ENCODE assay signal across 8 mouse cellular contexts in the genomic region with DNA sequence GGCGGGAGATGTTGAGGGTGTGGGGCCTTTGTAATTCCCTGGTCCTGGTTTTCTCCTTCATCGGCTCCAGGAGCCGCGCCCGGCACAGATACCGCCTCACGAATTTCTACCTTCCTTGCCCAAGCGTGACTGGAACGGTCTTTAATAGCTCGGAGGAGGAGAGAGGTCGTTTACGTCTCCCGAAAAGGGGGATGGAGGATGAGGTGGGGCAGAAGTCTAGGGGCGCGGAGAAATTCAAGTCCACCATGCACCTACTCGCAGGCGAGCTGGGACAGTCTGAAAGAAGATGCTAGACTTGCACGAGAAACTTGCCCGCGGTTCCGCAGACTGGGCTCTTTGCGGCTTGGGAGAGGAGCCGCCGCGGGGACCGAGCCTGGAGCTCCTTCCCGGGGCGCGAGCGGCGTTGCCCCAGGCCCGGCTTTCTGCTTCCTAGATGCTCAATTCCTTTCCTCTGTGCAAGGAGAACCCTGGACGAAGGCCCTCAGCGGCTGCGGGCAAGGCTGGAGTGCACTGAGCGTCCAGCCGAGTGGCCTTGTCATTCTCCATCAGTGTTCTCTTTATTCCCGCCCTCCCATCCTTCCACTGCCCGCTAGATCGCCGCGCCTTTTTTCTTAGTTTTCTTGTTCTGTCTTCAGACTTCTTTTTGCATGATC. TPM values are rescaled to one million over a fixed set of nuclear protein-coding genes. Genes with fewer than 3 reads are reported as not detected.
DNase-seq lines count a peak whose midpoint lies in the region; ATAC-seq and TF ChIP-seq lines count a peak whose summit lies in the region.

No protein-coding gene starts in this region.

- H3K9me3 ChIP-seq in heart, embryonic 11.5 days (replicated peaks; ENCODE audit: control insufficient read depth, low read length) = no peaks in the 10 kb centered on the region
- no peaks in the 10 kb centered on the region for H3K9me3 ChIP-seq in embryonic facial prominence, embryonic 14.5 days (ENCODE audit: control insufficient read depth, low read length)
- no peaks in the 10 kb centered on the region for H3K9me3 ChIP-seq in hindbrain, embryonic 16.5 days (ENCODE audit: control insufficient read depth, low read length)
- H3K9me3 ChIP-seq in lung, embryonic 15.5 days = no peaks in the 10 kb centered on the region

- no peak for DNase-seq in heart, adult 9 months (ENCODE audit: low spot score in 2 of 2)
- DNase-seq in MN1 (ENCODE audit: low spot score) = peak; percentile 48
- peak; percentile 33 for DNase-seq in embryonic facial prominence, embryonic 14.5 days (ENCODE audit: low spot score)
- DNase-seq in natural killer cell, adult 2 months (ENCODE audit: low spot score in 2 of 2) = no peak

- no peak for TF ChIP-seq CTCF in small intestine, adult 2 months (IDR thresholded peaks at IDR 0.05; ENCODE audit: extremely low read depth, insufficient read length, insufficient replicate concordance, low read depth, low read length)

- peak overlapping the region; percentile 69 for H3K4me2 ChIP-seq in heart, embryonic 11.5 days
- peak overlapping the region; percentile 78 for H3K4me2 ChIP-seq in embryonic facial prominence, embryonic 14.5 days (ENCODE audit: low read depth, low read length)
- peak overlapping the region; percentile 77 for H3K4me2 ChIP-seq in hindbrain, embryonic 16.5 days (ENCODE audit: low read length)
- peak overlapping the region; percentile 55 for H3K4me2 ChIP-seq in lung, embryonic 15.5 days

- no peak for ATAC-seq in heart, embryonic 11.5 days (replicated peaks; ENCODE audit: insufficient number of reproducible peaks, low FRiP score, low TSS enrichment)
- no peak for ATAC-seq in embryonic facial prominence, embryonic 14.5 days (ENCODE audit: low read depth)
- no peak for ATAC-seq in hindbrain, embryonic 16.5 days
- ATAC-seq in lung, embryonic 15.5 days (ENCODE audit: borderline replicate concordance, extremely low read depth, low FRiP score, low TSS enrichment) = no peak

- H3K36me3 ChIP-seq in heart, embryonic 11.5 days (ENCODE audit: control insufficient read depth, insufficient read depth, low read length) = peaks cover 2% of the 10 kb centered on the region; the same call in 1 of the 2 replicates
- H3K36me3 ChIP-seq in embryonic facial prominence, embryonic 14.5 days (ENCODE audit: control insufficient read depth, insufficient read depth, low read length) = peaks cover 40% of the 10 kb centered on the region
- H3K36me3 ChIP-seq in hindbrain, embryonic 16.5 days (ENCODE audit: control insufficient read depth, insufficient read depth, low read length) = peaks cover 2% of the 10 kb centered on the region
- H3K36me3 ChIP-seq in lung, embryonic 15.5 days = peaks cover 23% of the 10 kb centered on the region
- H3K36me3 ChIP-seq in small intestine, adult 2 months (ENCODE audit: control insufficient read depth, insufficient read depth, low read length) = peaks cover under 1% of the 10 kb centered on the region; the same call in 1 of the 2 replicates

- TF ChIP-seq POLR2A in small intestine, adult 2 months (IDR thresholded peaks at IDR 0.05; ENCODE audit: low read depth, low read length) = no peak

- no peaks in the 10 kb centered on the region for H3K27me3 ChIP-seq in heart, embryonic 11.5 days (ENCODE audit: control insufficient read depth, insufficient read depth, low read length)
- no peaks in the 10 kb centered on the region for H3K27me3 ChIP-seq in embryonic facial prominence, embryonic 14.5 days (replicated peaks; ENCODE audit: control insufficient read depth, insufficient read depth, low read length)
- no peaks in the 10 kb centered on the region for H3K27me3 ChIP-seq in hindbrain, embryonic 16.5 days (replicated peaks; ENCODE audit: control insufficient read depth, insufficient read depth, low read length)
- H3K27me3 ChIP-seq in lung, embryonic 15.5 days = no peaks in the 10 kb centered on the region
- H3K27me3 ChIP-seq in small intestine, adult 2 months (ENCODE audit: control insufficient read depth, insufficient read depth, low read length) = no peaks in the 10 kb centered on the region

- peak overlapping the region; percentile 99 for H3K4me3 ChIP-seq in heart, embryonic 11.5 days (ENCODE audit: low read depth, low read length)
- peak overlapping the region; percentile 96 for H3K4me3 ChIP-seq in embryonic facial prominence, embryonic 14.5 days (ENCODE audit: low read depth, low read length)
- H3K4me3 ChIP-seq in hindbrain, embryonic 16.5 days (ENCODE audit: low read length) = peak overlapping the region; percentile 58
- peak overlapping the region; percentile 86 for H3K4me3 ChIP-seq in lung, embryonic 15.5 days
- peak overlapping the region; percentile 74 for H3K4me3 ChIP-seq in small intestine, adult 2 months (ENCODE audit: low read depth, low read length)

- peaks cover 11% of the 10 kb centered on the region for H3K4me1 ChIP-seq in heart, embryonic 11.5 days (ENCODE audit: control insufficient read depth, insufficient read depth, low read length)
- peaks cover 16% of the 10 kb centered on the region for H3K4me1 ChIP-seq in embryonic facial prominence, embryonic 14.5 days (ENCODE audit: control insufficient read depth, insufficient read depth, low read length)
- H3K4me1 ChIP-seq in hindbrain, embryonic 16.5 days (ENCODE audit: control insufficient read depth, insufficient read depth, low read depth, low read length) = peaks cover 12% of the 10 kb centered on the region
- peaks cover 27% of the 10 kb centered on the region for H3K4me1 ChIP-seq in lung, embryonic 15.5 days
- H3K4me1 ChIP-seq in small intestine, adult 2 months (ENCODE audit: control insufficient read depth, insufficient read depth, insufficient read length, low read length) = no peaks in the 10 kb centered on the region

- H3K9ac ChIP-seq in heart, embryonic 11.5 days (ENCODE audit: low read depth, low read length) = peak overlapping the region; percentile 92
- H3K9ac ChIP-seq in embryonic facial prominence, embryonic 14.5 days (ENCODE audit: low read depth, low read length) = peak overlapping the region; percentile 97
- H3K9ac ChIP-seq in hindbrain, embryonic 16.5 days (ENCODE audit: low read depth, low read length) = peak overlapping the region; percentile 77
- peak overlapping the region; percentile 96 for H3K9ac ChIP-seq in lung, embryonic 15.5 days

- WGBS in heart, embryonic 11.5 days (ENCODE audit: insufficient replicate concordance) = under 1% methylated on average over 42 of the region's 42 CpGs
- WGBS in embryonic facial prominence, embryonic 14.5 days = under 1% methylated on average over 36 of the region's 42 CpGs
- 0% methylated on average over 42 of the region's 42 CpGs for WGBS in hindbrain, embryonic 16.5 days
- WGBS in lung, embryonic 15.5 days = 0% methylated on average over 42 of the region's 42 CpGs
- under 1% methylated on average over 42 of the region's 42 CpGs for WGBS in small intestine, adult 2 months

- H3K27ac ChIP-seq in heart, embryonic 11.5 days (ENCODE audit: low read depth, low read length) = peak overlapping the region; percentile 93
- H3K27ac ChIP-seq in embryonic facial prominence, embryonic 14.5 days (replicated peaks; ENCODE audit: low read depth, low read length) = peak overlapping the region; percentile 93
- peak overlapping the region; percentile 97 for H3K27ac ChIP-seq in hindbrain, embryonic 16.5 days (ENCODE audit: low read depth, low read length)
- H3K27ac ChIP-seq in lung, embryonic 15.5 days = peak overlapping the region; percentile 93
- peak overlapping the region; percentile 76 for H3K27ac ChIP-seq in small intestine, adult 2 months (ENCODE audit: insufficient read depth, low read depth, low read length)

RNA-seq across cellular contexts. Expression of gene Ska2, which starts 0.6 kb away (rescaled TPM):
- 74.8 and 81.0 TPM in 2 replicates for polyA plus RNA-seq in heart, embryonic 11.5 days (2014; fragmentation: Nextera tagmentation; extraction: Ambion mirVana)
- 44.0 and 46.1 TPM in 2 replicates for polyA plus RNA-seq in embryonic facial prominence, embryonic 14.5 days (2014; fragmentation: Nextera tagmentation; extraction: Ambion mirVana)
- 35.0 and 38.8 TPM in 2 replicates for polyA plus RNA-seq in hindbrain, embryonic 16.5 days (2015; fragmentation: Nextera tagmentation; extraction: Ambion mirVana)
- 64.5 and 66.7 TPM in 2 replicates for polyA plus RNA-seq in lung, embryonic 15.5 days (2015; fragmentation: Nextera tagmentation; extraction: Ambion mirVana)
- 0.69 and 1.0 TPM in 2 replicates for polyA plus RNA-seq in small intestine, adult 2 months (2012; rRNA removed)

RNA-seq across cellular contexts. Expression of gene Prr11, which starts 1.1 kb away (rescaled TPM):
- polyA plus RNA-seq in heart, embryonic 11.5 days (2014; fragmentation: Nextera tagmentation; extraction: Ambion mirVana) = 12.4 and 14.4 TPM in 2 replicates
- polyA plus RNA-seq in embryonic facial prominence, embryonic 14.5 days (2014; fragmentation: Nextera tagmentation; extraction: Ambion mirVana) = 9.9 and 10.0 TPM in 2 replicates
- 1.8 and 2.9 TPM in 2 replicates for polyA plus RNA-seq in hindbrain, embryonic 16.5 days (2015; fragmentation: Nextera tagmentation; extraction: Ambion mirVana)
- 11.8 and 12.6 TPM in 2 replicates for polyA plus RNA-seq in lung, embryonic 15.5 days (2015; fragmentation: Nextera tagmentation; extraction: Ambion mirVana)
- polyA plus RNA-seq in small intestine, adult 2 months (2012; rRNA removed) = 0.14 and 0.42 TPM in 2 replicates

RNA-seq across cellular contexts. Expression of gene Trim37, which starts 17.2 kb away (rescaled TPM):
- polyA plus RNA-seq in heart, embryonic 11.5 days (2014; fragmentation: Nextera tagmentation; extraction: Ambion mirVana) = 23.2 and 24.5 TPM in 2 replicates
- polyA plus RNA-seq in embryonic facial prominence, embryonic 14.5 days (2014; fragmentation: Nextera tagmentation; extraction: Ambion mirVana) = 27.6 and 29.4 TPM in 2 replicates
- polyA plus RNA-seq in hindbrain, embryonic 16.5 days (2015; fragmentation: Nextera tagmentation; extraction: Ambion mirVana) = 81.1 and 90.4 TPM in 2 replicates
- polyA plus RNA-seq in lung, embryonic 15.5 days (2015; fragmentation: Nextera tagmentation; extraction: Ambion mirVana) = 28.0 and 30.6 TPM in 2 replicates
- 0.56 and 0.85 TPM in 2 replicates for polyA plus RNA-seq in small intestine, adult 2 months (2012; rRNA removed)

RNA-seq across cellular contexts. Expression of gene Smg8, which starts 23.1 kb away (rescaled TPM):
- 18.7 and 19.4 TPM in 2 replicates for polyA plus RNA-seq in heart, embryonic 11.5 days (2014; fragmentation: Nextera tagmentation; extraction: Ambion mirVana)
- polyA plus RNA-seq in embryonic facial prominence, embryonic 14.5 days (2014; fragmentation: Nextera tagmentation; extraction: Ambion mirVana) = 19.3 and 19.7 TPM in 2 replicates
- polyA plus RNA-seq in hindbrain, embryonic 16.5 days (2015; fragmentation: Nextera tagmentation; extraction: Ambion mirVana) = 20.7 and 22.7 TPM in 2 replicates
- 18.4 and 19.1 TPM in 2 replicates for polyA plus RNA-seq in lung, embryonic 15.5 days (2015; fragmentation: Nextera tagmentation; extraction: Ambion mirVana)
- 1.8 and 2.4 TPM in 2 replicates for polyA plus RNA-seq in small intestine, adult 2 months (2012; rRNA removed)

RNA-seq across cellular contexts. Expression of gene Gdpd1, which starts 35.8 kb away (rescaled TPM):
- 20.6 and 28.5 TPM in 2 replicates for polyA plus RNA-seq in heart, embryonic 11.5 days (2014; fragmentation: Nextera tagmentation; extraction: Ambion mirVana)
- polyA plus RNA-seq in embryonic facial prominence, embryonic 14.5 days (2014; fragmentation: Nextera tagmentation; extraction: Ambion mirVana) = 20.3 and 22.8 TPM in 2 replicates
- polyA plus RNA-seq in hindbrain, embryonic 16.5 days (2015; fragmentation: Nextera tagmentation; extraction: Ambion mirVana) = 165 and 167 TPM in 2 replicates
- polyA plus RNA-seq in lung, embryonic 15.5 days (2015; fragmentation: Nextera tagmentation; extraction: Ambion mirVana) = 23.7 and 24.9 TPM in 2 replicates
- 10.6 and 61.1 TPM in 2 replicates for polyA plus RNA-seq in small intestine, adult 2 months (2012; rRNA removed)

Comparison
In these comparisons a context has a peak if more than half of its experiments do, and no peak if none do; other contexts are left out.
1. DNase-seq: peak in MN1 (single experiment) and embryonic facial prominence, embryonic 14.5 days (single experiment); none in heart, adult 9 months (0 of 2) and natural killer cell, adult 2 months (0 of 2).
2. RNA of gene Ska2, which starts 0.6 kb away (polyA plus RNA-seq): 74.8 to 81.0 TPM in heart, embryonic 11.5 days, 64.5 to 66.7 TPM in lung, embryonic 15.5 days, 44.0 to 46.1 TPM in embryonic facial prominence, embryonic 14.5 days and 35.0 to 38.8 TPM in hindbrain, embryonic 16.5 days; 0.69 to 1.0 TPM in small intestine, adult 2 months; every median in the first group is over 10 times any median in the second.
3. RNA of gene Trim37, which starts 17.2 kb away (polyA plus RNA-seq): 81.1 to 90.4 TPM in hindbrain, embryonic 16.5 days, 28.0 to 30.6 TPM in lung, embryonic 15.5 days, 27.6 to 29.4 TPM in embryonic facial prominence, embryonic 14.5 days and 23.2 to 24.5 TPM in heart, embryonic 11.5 days; 0.56 to 0.85 TPM in small intestine, adult 2 months; every median in the first group is over 10 times any median in the second.
4. Peak in every context shown above with its lines, with median percentiles within 50 percentile points of each other: H3K27ac ChIP-seq, H3K4me2 ChIP-seq, H3K4me3 ChIP-seq and H3K9ac ChIP-seq.